Mouse (Mus musculus) heart, embryonic 13.5 days (tissue): ENCODE measurements around the gene Gm27027. TPM values are rescaled to one million over a fixed set of nuclear protein-coding genes. Genes with fewer than 3 reads are reported as not detected.

Experiments
- ATAC-seq: fragments of 200-750 bp; cut with Nextera tagmentation; 2 replicates; pipeline ENCODE4 v1.8.0; 2017; ENCODE audit warnings: moderate TSS enrichment; ENCODE audit not compliant: insufficient number of reproducible peaks, low FRiP score, low TSS enrichment; ENCODE audit errors: extremely low read depth
- H3K27ac ChIP-seq: fragments of 300-500 bp; sonication (generic); replicated peaks from 2 replicates; pipeline ENCODE4 v1.5.1; 2015; ENCODE audit warnings: moderate library complexity, mild to moderate bottlenecking, inconsistent platforms
- H3K27me3 ChIP-seq: fragments of 300-500 bp; sonication (generic); replicated peaks from 2 replicates; pipeline ENCODE4 v1.6.1; 2015; ENCODE audit warnings: mild to moderate bottlenecking, inconsistent platforms
- H3K36me3 ChIP-seq: fragments of 300-500 bp; sonication (generic); 2 replicates; pipeline ENCODE4 v1.6.1; 2015; ENCODE audit warnings: mild to moderate bottlenecking, inconsistent platforms
- H3K4me1 ChIP-seq: fragments of 300-500 bp; sonication (generic); 2 replicates; pipeline ENCODE4 v1.6.1; 2015; ENCODE audit warnings: inconsistent platforms
- H3K4me2 ChIP-seq: fragments of 300-500 bp; sonication (generic); 2 replicates; pipeline ENCODE4 v1.6.1; 2015; ENCODE audit warnings: inconsistent platforms, mild to moderate bottlenecking, moderate library complexity
- H3K4me3 ChIP-seq: fragments of 300-500 bp; sonication (generic); 2 replicates; pipeline ENCODE4 v1.5.1; 2015; ENCODE audit warnings: moderate library complexity, mild to moderate bottlenecking, inconsistent platforms
- H3K9ac ChIP-seq: fragments of 300-500 bp; sonication (generic); 2 replicates; pipeline ENCODE4 v1.6.1; 2015; ENCODE audit warnings: inconsistent platforms, mild to moderate bottlenecking, moderate library complexity
- H3K9me3 ChIP-seq: fragments of 300-500 bp; sonication (generic); 2 replicates; pipeline ENCODE4 v1.6.1; 2016; ENCODE audit warnings: inconsistent platforms
- WGBS: fragments of 180-500 bp; shearing (Covaris S2); methylation state at CpG from one replicate; pipeline ENCODE4 v1.1.7; 2015; ENCODE audit warnings: mixed read lengths; 5-methylcytosine and 5-hydroxymethylcytosine counted together
- polyA plus RNA-seq: library from polyadenylated mRNA; unstranded; fragments of >200 nt; fragmentation: Nextera tagmentation; extraction: Ambion mirVana; gene quantifications from 2 replicates; pipeline ENCODE4 v1.2.1, GENCODE M21; 2015

Gene Gm27027
- polyA plus RNA-seq, 1 experiment from 2014 or later, result not detected

GRCm38 (mm10) chr2:93956331-93956801 is 39.8 kb downstream of the Gm27027 start:
- 0 out of 2 replicates have a peak, but pooled peaks have one; percentile 34 for ATAC-seq
- H3K4me3 ChIP-seq, result peak overlapping the region; percentile 74
- WGBS, result under 1% methylated on average over 35 of the region's 44 CpGs
- H3K9ac ChIP-seq, result peak overlapping the region; percentile 87
- peaks cover 83% of the 10 kb centered on the region for H3K27me3 ChIP-seq
- peak overlapping the region; percentile 32; the same call in 1 of the 2 replicates for H3K27ac ChIP-seq
- H3K9me3 ChIP-seq, result no peaks in the 10 kb centered on the region
- H3K4me2 ChIP-seq, result peak overlapping the region; percentile 99
- H3K4me1 ChIP-seq, result peaks cover 27% of the 10 kb centered on the region
- no peaks in the 10 kb centered on the region for H3K36me3 ChIP-seq

- Histone ChIP-seq H3K36me3 (no peaks in the 10 kb centered on the region), H3K4me3 (peak overlapping the region; percentile 74), H3K9ac (peak overlapping the region; percentile 87), H3K27ac (0 out of 2 replicates have a peak overlapping the region, but pooled peaks have one; percentile 32), H3K9me3 (no peaks in the 10 kb centered on the region), H3K4me2 (peak overlapping the region; percentile 99), H3K4me1 (peaks cover 27% of the 10 kb centered on the region), H3K27me3 (peaks cover 79% of the 10 kb centered on the region)
- no peak for ATAC-seq
- WGBS, result under 1% methylated on average over 31 of the region's 31 CpGs
Measured at GRCm38 (mm10) chr2:93955886-93956285, 40.3 kb downstream of the Gm27027 start.

GRCm38 (mm10) chr2:93954781-93955578 is 41.2 kb downstream of the Gm27027 start:
- H3K4me1 ChIP-seq, result peaks cover 27% of the 10 kb centered on the region
- ATAC-seq, result no peak
- H3K9ac ChIP-seq, result peak overlapping the region; percentile 87
- peak overlapping the region; percentile 74 for H3K4me3 ChIP-seq
- H3K4me2 ChIP-seq, result peak overlapping the region; percentile 99
- no peaks in the 10 kb centered on the region for H3K36me3 ChIP-seq
- no peak overlapping the region for H3K27ac ChIP-seq
- H3K27me3 ChIP-seq, result peaks cover 74% of the 10 kb centered on the region
- H3K9me3 ChIP-seq, result no peaks in the 10 kb centered on the region
- WGBS, result under 1% methylated on average over 32 of the region's 32 CpGs

- ATAC-seq, result no peak
Measured at GRCm38 (mm10) chr2:93953726-93954125, 42.4 kb downstream of the Gm27027 start.

GRCm38 (mm10) chr2:93946976-93947375 is 49.2 kb downstream of the Gm27027 start:
- Histone ChIP-seq H3K9me3 (peaks cover 16% of the 10 kb centered on the region), H3K4me1 (peaks cover 7% of the 10 kb centered on the region), H3K27ac (no peak overlapping the region), H3K27me3 (peaks cover 59% of the 10 kb centered on the region), H3K36me3 (no peaks in the 10 kb centered on the region), H3K9ac (no peak overlapping the region), H3K4me3 (no peak overlapping the region), H3K4me2 (no peak overlapping the region)
- no peak for ATAC-seq
- 55% methylated on average over 5 of the region's 5 CpGs for WGBS

More at GRCm38 (mm10) chr2:93953726-93954125, 42.4 kb downstream of the Gm27027 start:
- 77% methylated on average over 9 of the region's 9 CpGs for WGBS
- H3K9me3 ChIP-seq, result peaks cover 4% of the 10 kb centered on the region; the same call in 1 of the 2 replicates
- H3K36me3 ChIP-seq, result no peaks in the 10 kb centered on the region
- no peak overlapping the region for H3K4me3 ChIP-seq
- no peak overlapping the region for H3K4me2 ChIP-seq
- peaks cover 27% of the 10 kb centered on the region for H3K4me1 ChIP-seq
- peaks cover 74% of the 10 kb centered on the region for H3K27me3 ChIP-seq
- no peak overlapping the region for H3K9ac ChIP-seq
- no peak overlapping the region for H3K27ac ChIP-seq

- Histone ChIP-seq H3K36me3 (no peaks in the 10 kb centered on the region), H3K4me3 (no peak overlapping the region), H3K27ac (no peak overlapping the region), H3K4me2 (no peak overlapping the region), H3K9ac (no peak overlapping the region), H3K4me1 (peaks cover 22% of the 10 kb centered on the region), H3K9me3 (peaks cover 16% of the 10 kb centered on the region), H3K27me3 (peaks cover 58% of the 10 kb centered on the region)
- WGBS, result 81% methylated on average over 4 of the region's 4 CpGs
- no peak for ATAC-seq
Measured at GRCm38 (mm10) chr2:93944855-93945254, 51.3 kb downstream of the Gm27027 start.

GRCm38 (mm10) chr2:93944099-93944498 is 52.1 kb downstream of the Gm27027 start:
- no peak for ATAC-seq
- Histone ChIP-seq H3K4me1 (peaks cover 22% of the 10 kb centered on the region), H3K36me3 (no peaks in the 10 kb centered on the region), H3K9me3 (peaks cover 14% of the 10 kb centered on the region), H3K9ac (no peak overlapping the region), H3K27ac (no peak overlapping the region), H3K27me3 (peaks cover 58% of the 10 kb centered on the region), H3K4me2 (no peak overlapping the region), H3K4me3 (no peak overlapping the region)
- 85% methylated on average over 2 of the region's 2 CpGs for WGBS

GRCm38 (mm10) chr2:93941670-93942069 is 54.5 kb downstream of the Gm27027 start:
- Histone ChIP-seq H3K9ac (no peak overlapping the region; the same call in 1 of the 2 replicates), H3K4me2 (peak overlapping the region; percentile 49), H3K27ac (peak overlapping the region; percentile 12; the same call in 1 of the 2 replicates), H3K4me3 (no peak overlapping the region; the same call in 1 of the 2 replicates), H3K9me3 (peaks cover 12% of the 10 kb centered on the region), H3K4me1 (peaks cover 30% of the 10 kb centered on the region), H3K27me3 (peaks cover 65% of the 10 kb centered on the region), H3K36me3 (no peaks in the 10 kb centered on the region)
- peak; percentile 62 for ATAC-seq
- WGBS, result 24% methylated on average over 11 of the region's 11 CpGs

GRCm38 (mm10) chr2:93938534-93938933 is 57.6 kb downstream of the Gm27027 start:
- 24% methylated on average over 9 of the region's 9 CpGs for WGBS
- no peak overlapping the region for H3K4me2 ChIP-seq

GRCm38 (mm10) chr2:93928866-93929265 is 67.3 kb downstream of the Gm27027 start:
- no peak overlapping the region for H3K4me2 ChIP-seq
- H3K9ac ChIP-seq, result no peak overlapping the region
- H3K36me3 ChIP-seq, result no peaks in the 10 kb centered on the region
- H3K27ac ChIP-seq, result no peak overlapping the region
- WGBS, result 60% methylated on average over 10 of the region's 10 CpGs
- H3K4me3 ChIP-seq, result no peak overlapping the region
- H3K9me3 ChIP-seq, result no peaks in the 10 kb centered on the region
- H3K27me3 ChIP-seq, result peaks cover 55% of the 10 kb centered on the region
- no peak for ATAC-seq
- 0 out of 2 replicates have a peak, but pooled peaks cover 3% of the 10 kb centered on the region for H3K4me1 ChIP-seq

More at GRCm38 (mm10) chr2:93938534-93938933, 57.6 kb downstream of the Gm27027 start:
- no peak overlapping the region for H3K9ac ChIP-seq
- H3K36me3 ChIP-seq, result no peaks in the 10 kb centered on the region
- no peak for ATAC-seq
- no peak overlapping the region for H3K27ac ChIP-seq
- H3K9me3 ChIP-seq, result peaks cover 5% of the 10 kb centered on the region
- no peak overlapping the region for H3K4me3 ChIP-seq
- H3K27me3 ChIP-seq, result peaks cover 58% of the 10 kb centered on the region
- peaks cover 30% of the 10 kb centered on the region for H3K4me1 ChIP-seq

GRCm38 (mm10) chr2:93927701-93928437 is 68.3 kb downstream of the Gm27027 start:
- Histone ChIP-seq H3K4me3 (no peak overlapping the region), H3K9ac (no peak overlapping the region), H3K4me2 (no peak overlapping the region), H3K27ac (no peak overlapping the region), H3K27me3 (peaks cover 51% of the 10 kb centered on the region), H3K9me3 (no peaks in the 10 kb centered on the region), H3K36me3 (no peaks in the 10 kb centered on the region), H3K4me1 (0 out of 2 replicates have a peak, but pooled peaks cover 3% of the 10 kb centered on the region)
- no peak for ATAC-seq
- WGBS, result 60% methylated on average over 13 of the region's 13 CpGs
